23 mouse cellular contexts compared by ENCODE assay signal in genomic region chr7:67617646-67618045, GRCm38 (mm10). TPM values are rescaled to one million over a fixed set of nuclear protein-coding genes. Genes with fewer than 3 reads are reported as not detected.
DNase-seq lines count a peak whose midpoint lies in the region; ATAC-seq and TF ChIP-seq lines count a peak whose summit lies in the region.
"Had no signal": no experiment of that assay in that cellular context is flagged by ENCODE, and none has a peak within 500 bp of the region (broad histone marks: within the 10 kb centered on the region; RNA-seq: fewer than 3 reads in every experiment).

No protein-coding gene starts in this region.

- no peak for TF ChIP-seq EP300 in CH12.LX (IDR thresholded peaks at IDR 0.05; ENCODE audit: low read length)

- peak; percentile 45; the same call in 1 of the 2 replicates for ATAC-seq in granulocyte monocyte progenitor cell, adult 5-6 weeks (replicated peaks; ENCODE audit: poor library complexity, severe bottlenecking)
- ATAC-seq in limb, embryonic 13.5 days (ENCODE audit: low FRiP score, low read depth), result no peak
- ATAC-seq: CD4-positive, CD25-positive, alpha-beta regulatory T cell, adult 4 months; forebrain, embryonic 14.5 days; hindbrain, embryonic 16.5 days; inflammation-experienced regulatory T-cells, adult 6 months had no signal

- no peak for TF ChIP-seq POLR2A in CH12.LX (IDR thresholded peaks at IDR 0.05; ENCODE audit: low read depth, low read length)

- H3K79me2 ChIP-seq in CH12.LX (replicated peaks; ENCODE audit: control insufficient read depth, extremely low read depth, insufficient read depth, poor library complexity, severe bottlenecking), result peaks cover 22% of the 10 kb centered on the region

- no peak overlapping the region for H3K27ac ChIP-seq in CH12.LX (ENCODE audit: insufficient read depth, low read depth)
- peak overlapping the region; percentile 40; the same call in 1 of the 2 replicates for H3K27ac ChIP-seq in limb, embryonic 13.5 days
- H3K27ac ChIP-seq: forebrain, embryonic 10.5 days; hindbrain, embryonic 12.5 days had no signal

- no peak for TF ChIP-seq RAD21 in CH12.LX (IDR thresholded peaks at IDR 0.05; ENCODE audit: low read depth, low read length)

- H3K4me2 ChIP-seq in CH12.LX (ENCODE audit: insufficient read depth, low read depth, poor library complexity, severe bottlenecking), result peak overlapping the region; percentile 71; the same call in 1 of the 2 replicates
- no peak overlapping the region for H3K4me2 ChIP-seq in limb, embryonic 13.5 days (replicated peaks)
- H3K4me2 ChIP-seq: hindbrain, embryonic 12.5 days had no signal

- in situ Hi-C loops in CH12.LX (cut with MboI; ENCODE audit: low pct_ligation_motif_present, low pct_unique_long_range_greater_than_20kb, low sequenced_read_pairs), result no loop called here

- no peaks in the 10 kb centered on the region for H3K27me3 ChIP-seq in CH12.LX (replicated peaks)
- no peaks in the 10 kb centered on the region for H3K27me3 ChIP-seq in limb, embryonic 13.5 days
- H3K27me3 ChIP-seq: hindbrain, embryonic 12.5 days had no signal

- H3K9ac ChIP-seq in CH12.LX (ENCODE audit: insufficient read depth, low read depth), result no peak overlapping the region
- no peak overlapping the region for H3K9ac ChIP-seq in limb, embryonic 13.5 days
- H3K9ac ChIP-seq: hindbrain, embryonic 12.5 days had no signal

- H3K9me3 ChIP-seq in CH12.LX (replicated peaks; ENCODE audit: low read length), result no peaks in the 10 kb centered on the region
- no peaks in the 10 kb centered on the region for H3K9me3 ChIP-seq in limb, embryonic 13.5 days
- H3K9me3 ChIP-seq: forebrain, embryonic 10.5 days; hindbrain, embryonic 12.5 days had no signal

- peaks cover 8 to 62% of the 10 kb centered on the region in 2 experiments for H3K4me1 ChIP-seq in CH12.LX (ENCODE audit: control insufficient read depth in 1 of 2, insufficient read depth in 2 of 2)
- H3K4me1 ChIP-seq in limb, embryonic 13.5 days, result peaks cover 59% of the 10 kb centered on the region

- H3K4me3 ChIP-seq in CH12.LX (replicated peaks in 1 of 3; ENCODE audit: low read depth in 2 of 3, low read length in 2 of 3, poor library complexity in 1 of 3), result peak overlapping the region in 2 of 3 experiments; percentile 19 to 32
- no peak overlapping the region for H3K4me3 ChIP-seq in limb, embryonic 13.5 days
- H3K4me3 ChIP-seq: erythroblast, embryonic 14.5 days; forebrain, embryonic 10.5 days; heart, adult 2 months; hindbrain, embryonic 12.5 days had no signal

- dilution Hi-C loops in CH12.LX (cut with MboI; ENCODE audit: extremely low pct_ligation_motif_present, extremely low pct_unique_long_range_greater_than_20kb, low sequenced_read_pairs), result no loop called here

- no peak for TF ChIP-seq CTCF in CH12.LX (conservative IDR thresholded peaks at IDR 0.05 in 1 of 2, IDR thresholded peaks at IDR 0.05 in 1 of 2; ENCODE audit: low read depth in 2 of 2, low read length in 2 of 2)

- peak; percentile 65 for DNase-seq in heart, adult 11 months
- DNase-seq in heart, adult 9 months (ENCODE audit: low spot score in 2 of 2), result no peak
- DNase-seq in CH12.LX (ENCODE audit: extremely low read depth), result no peak
- DNase-seq in frontal cortex, postnatal 10 days (ENCODE audit: low spot score in 2 of 2), result no peak
- DNase-seq in adrenal gland, postnatal 25 days, result no peak
- DNase-seq: adrenal gland, postnatal 10 days; B cell, adult 2 months; cerebellum, adult 11-12 months; cerebellum, adult 9-10 months; cerebellum, postnatal 25 days; gastrocnemius, postnatal 36 days; heart, adult 2 months; heart, postnatal 10 days; heart, postnatal 4 days had no signal

- peaks cover 17 to 32% of the 10 kb centered on the region in 2 experiments for H3K36me3 ChIP-seq in CH12.LX (replicated peaks in 1 of 2; ENCODE audit: control insufficient read depth in 1 of 2, insufficient read depth in 1 of 2, low read length in 1 of 2)
- no peaks in the 10 kb centered on the region for H3K36me3 ChIP-seq in limb, embryonic 13.5 days
- H3K36me3 ChIP-seq: forebrain, embryonic 10.5 days; hindbrain, embryonic 12.5 days had no signal

- WGBS in limb, embryonic 13.5 days, result 84% methylated on average over 10 of the region's 10 CpGs

TF ChIP-seq in CH12.LX, 34 proteins besides CTCF, POLR2A, EP300 and RAD21:
- TF ChIP-seq UBTF (IDR thresholded peaks at IDR 0.05; ENCODE audit: low read depth, low read length) (no peak), MEF2A (IDR thresholded peaks at IDR 0.05; ENCODE audit: borderline replicate concordance, low read depth, low read length) (no peak), GABPA (IDR thresholded peaks at IDR 0.05; ENCODE audit: insufficient replicate concordance, low read depth, low read length) (no peak), BHLHE40 (IDR thresholded peaks at IDR 0.05; ENCODE audit: low read depth, low read length) (no peak), MAX (IDR thresholded peaks at IDR 0.05; ENCODE audit: low read length) (no peak), MYC (IDR thresholded peaks at IDR 0.05; ENCODE audit: low read depth, low read length) (no peak)
TF ChIP-seq in CH12.LX: peak in this region for 0.

RNA-seq across cellular contexts. Expression of gene Lrrc28, which starts 27.4 kb away (rescaled TPM):
- total RNA-seq in CH12.LX (2012; rRNA removed) (44.2 and 59.2 TPM in 2 replicates), CH12.LX (2014; rRNA removed) (57.1 and 63.5 TPM in 2 replicates)
- polyA plus RNA-seq in CH12.LX (2012; ENCODE audit: insufficient read length, low read depth), result 27.9 and 41.6 TPM in 2 replicates
- 15.2 and 16.6 TPM in 2 replicates for total RNA-seq in granulocyte monocyte progenitor cell, adult 5-6 weeks (2014; fragmentation: Nextera tagmentation)
- total RNA-seq in granulocyte monocyte progenitor cell, adult 5-6 weeks (2017), result 13.0 and 17.9 TPM in 2 replicates
- polyA plus RNA-seq in limb, embryonic 13.5 days (2015; fragmentation: Nextera tagmentation; extraction: Ambion mirVana), result 21.4 and 22.3 TPM in 2 replicates
- total RNA-seq in adrenal gland, postnatal 25 days (2021), result 14.1 and 22.0 TPM in 2 replicates

RNA-seq across cellular contexts. Expression of gene Ttc23, which starts 29.6 kb away (rescaled TPM):
- total RNA-seq in CH12.LX (2012; rRNA removed), result 0.89 and 1.6 TPM in 2 replicates
- 1.6 and 2.5 TPM in 2 replicates for total RNA-seq in CH12.LX (2014; rRNA removed)
- 0.93 TPM in 2 replicates for polyA plus RNA-seq in CH12.LX (2012; ENCODE audit: insufficient read length, low read depth)
- 0.32 TPM in 1 of 2 replicates, not detected in the other for total RNA-seq in granulocyte monocyte progenitor cell, adult 5-6 weeks (2014; fragmentation: Nextera tagmentation)
- total RNA-seq in granulocyte monocyte progenitor cell, adult 5-6 weeks (2017), result 1.7 and 4.9 TPM in 2 replicates
- 58.1 and 60.6 TPM in 2 replicates for polyA plus RNA-seq in limb, embryonic 13.5 days (2015; fragmentation: Nextera tagmentation; extraction: Ambion mirVana)
- total RNA-seq in adrenal gland, postnatal 25 days (2021), result 34.8 and 45.0 TPM in 2 replicates
- polyA plus RNA-seq: erythroblast, embryonic 14.5 days had no signal
